Mouse (Mus musculus) kidney, postnatal 0 days (tissue): ENCODE measurements at regions not wholly inside any gene's neighbourhood (a gene's known extent, or its start where the extent isn't known, plus 50 kb on each side); places are given as distances from the start of the nearest gene placed in this dataset.

Source experiments
- ATAC-seq: fragments of 200-750 bp; cut with Nextera tagmentation; replicated peaks from 2 replicates; pipeline ENCODE4 v1.8.0; 2017; ENCODE audit warnings: low read depth, moderate number of reproducible peaks, moderate TSS enrichment, moderate library complexity; ENCODE audit not compliant: low FRiP score
- DNase-seq: peaks from one replicate; pipeline ENCODE4 v3.0.0-alpha.2; 2016; ENCODE audit warnings: low spot score
- H3K27ac ChIP-seq: fragments of 300-500 bp; sonication (generic); 2 replicates; pipeline ENCODE4 v1.5.1; 2014; ENCODE audit warnings: mild to moderate bottlenecking
- H3K27me3 ChIP-seq: fragments of 300-500 bp; sonication (generic); 2 replicates; pipeline ENCODE4 v1.6.1; 2014; ENCODE audit warnings: low read length, mixed read lengths; ENCODE audit not compliant: insufficient read depth
- H3K36me3 ChIP-seq: fragments of 300-500 bp; sonication (generic); 2 replicates; pipeline ENCODE4 v1.6.1; 2014; ENCODE audit warnings: low read length, mixed read lengths; ENCODE audit not compliant: insufficient read depth
- H3K4me1 ChIP-seq: fragments of 300-500 bp; sonication (generic); replicated peaks from 2 replicates; pipeline ENCODE4 v1.6.1; 2014; ENCODE audit warnings: antibody characterized with exemption, low read length, mixed read lengths; ENCODE audit not compliant: insufficient read depth
- H3K4me2 ChIP-seq: fragments of 300-500 bp; sonication (generic); 2 replicates; pipeline ENCODE4 v1.6.1; 2014; ENCODE audit warnings: mild to moderate bottlenecking, low read length, moderate library complexity, mixed read lengths
- H3K4me3 ChIP-seq: fragments of 300-500 bp; sonication (generic); replicated peaks from 2 replicates; pipeline ENCODE4 v1.5.1; 2014; ENCODE audit warnings: low read depth, low read length
- H3K9ac ChIP-seq: fragments of 300-500 bp; sonication (generic); 2 replicates; pipeline ENCODE4 v1.6.1; 2014; ENCODE audit warnings: low read depth, low read length
- H3K9me3 ChIP-seq: fragments of 300-500 bp; sonication (generic); replicated peaks from 2 replicates; pipeline ENCODE4 v1.6.1; 2016; ENCODE audit warnings: low read length, inconsistent platforms, mixed read lengths
- CTCF ChIP-seq: IDR thresholded peaks from 2 replicates; pipeline ENCODE4 v1.5.1; 2016; ENCODE audit warnings: antibody characterized with exemption, low read depth, mild to moderate bottlenecking, moderate library complexity
- WGBS: fragments of 180-500 bp; shearing (Covaris S2); extraction: QIAGEN DNeasy Blood & Tissue Kit; methylation state at CpG from one replicate; pipeline ENCODE4 v1.1.7; 2014; 5-methylcytosine and 5-hydroxymethylcytosine counted together

- WGBS = 20% methylated on average over 15 of the region's 15 CpGs
- no peak for TF ChIP-seq CTCF
- Histone ChIP-seq H3K9me3 (no peaks in the 10 kb centered on the region), H3K27me3 (no peaks in the 10 kb centered on the region), H3K9ac (no peak overlapping the region), H3K36me3 (no peaks in the 10 kb centered on the region), H3K4me2 (no peak overlapping the region), H3K4me3 (no peak overlapping the region), H3K4me1 (peaks cover 15% of the 10 kb centered on the region; the same call in 1 of the 2 replicates), H3K27ac (peak overlapping the region; percentile 38; the same call in 1 of the 2 replicates)
- ATAC-seq (peak; percentile 84), DNase-seq (peak; percentile 75)
Measured at GRCm38 (mm10) chr13:51328131-51328970, 80.1 kb upstream of the S1pr3 start.

DNA sequence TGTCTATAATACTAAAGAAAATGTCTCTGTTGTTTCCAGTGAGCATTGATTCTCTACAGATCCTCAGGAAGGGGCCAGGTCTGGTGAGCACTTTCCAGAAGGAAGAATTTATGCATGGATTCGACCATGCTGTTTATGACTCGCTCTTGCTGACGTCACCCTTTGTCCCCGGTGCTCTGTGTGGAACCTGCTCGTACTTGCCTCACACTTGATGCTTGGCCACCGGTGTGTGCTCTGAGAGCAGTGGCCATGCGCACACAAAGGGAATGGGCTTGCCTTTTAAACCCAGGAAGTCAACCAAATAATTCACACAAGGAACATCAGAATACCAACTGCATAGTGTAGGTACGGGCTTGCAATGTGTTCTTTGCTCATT is 79.5 kb upstream of the S1pr3 start:
- no peaks in the 10 kb centered on the region for H3K9me3 ChIP-seq
- no peak for DNase-seq
- no peak overlapping the region for H3K4me3 ChIP-seq
- H3K4me1 ChIP-seq = peaks cover 15% of the 10 kb centered on the region; the same call in 1 of the 2 replicates
- no peak overlapping the region for H3K27ac ChIP-seq
- ATAC-seq = peak; percentile 40; the same call in 1 of the 2 replicates
- no peak overlapping the region for H3K4me2 ChIP-seq
- H3K36me3 ChIP-seq = no peaks in the 10 kb centered on the region
- no peak for TF ChIP-seq CTCF
- no peak overlapping the region for H3K9ac ChIP-seq
- H3K27me3 ChIP-seq = no peaks in the 10 kb centered on the region
- whole genome bisulfite sequencing = 34% methylated on average over 8 of the region's 8 CpGs

- H3K9me3 ChIP-seq = no peaks in the 10 kb centered on the region
- H3K27me3 ChIP-seq = no peaks in the 10 kb centered on the region
- no peak for ATAC-seq
- no peak overlapping the region for H3K4me2 ChIP-seq
- no peaks in the 10 kb centered on the region for H3K36me3 ChIP-seq
- H3K4me1 ChIP-seq = peaks cover 15% of the 10 kb centered on the region; the same call in 1 of the 2 replicates
- H3K4me3 ChIP-seq = no peak overlapping the region
- DNase-seq = peak; percentile 49
- H3K27ac ChIP-seq = no peak overlapping the region
- no peak for TF ChIP-seq CTCF
- H3K9ac ChIP-seq = no peak overlapping the region
Measured at GRCm38 (mm10) chr13:51329717-51330116, 78.7 kb upstream of the S1pr3 start.

- no peaks in the 10 kb centered on the region for H3K9me3 ChIP-seq
- H3K4me1 ChIP-seq = peaks cover 10% of the 10 kb centered on the region; the same call in 1 of the 2 replicates
- ATAC-seq = no peak
- no peak overlapping the region for H3K4me2 ChIP-seq
- TF ChIP-seq CTCF = no peak
- H3K27ac ChIP-seq = no peak overlapping the region
- H3K36me3 ChIP-seq = no peaks in the 10 kb centered on the region
- WGBS = 71% methylated on average over 7 of the region's 7 CpGs
- H3K4me3 ChIP-seq = no peak overlapping the region
- H3K27me3 ChIP-seq = no peaks in the 10 kb centered on the region
- H3K9ac ChIP-seq = no peak overlapping the region
- DNase-seq = no peak
Measured at GRCm38 (mm10) chr13:51332271-51332670, 76.2 kb upstream of the S1pr3 start.

DNA sequence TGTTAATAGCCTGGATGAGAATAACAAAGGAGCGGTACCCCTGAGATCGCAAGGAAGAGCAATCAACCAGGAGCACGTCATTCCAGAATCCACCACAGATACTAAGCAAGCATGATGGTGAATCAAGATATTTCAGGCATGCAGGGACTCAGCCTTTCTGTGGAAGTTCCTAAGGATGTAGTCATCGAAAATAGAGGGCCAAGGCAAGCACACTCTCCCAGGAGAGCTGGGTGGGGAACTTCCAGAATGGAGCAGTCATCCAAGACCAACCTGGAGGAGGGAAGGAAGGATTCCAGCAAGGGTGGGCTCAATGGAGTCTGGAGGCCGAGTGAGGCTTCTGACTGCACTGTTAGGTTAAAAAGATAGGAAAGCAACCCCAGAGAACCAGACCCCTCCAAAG is 75.0 kb upstream of the S1pr3 start:
- no peak overlapping the region for H3K4me2 ChIP-seq
- no peak for TF ChIP-seq CTCF
- ATAC-seq (no peak), DNase-seq (no peak)
- H3K9me3 ChIP-seq = no peaks in the 10 kb centered on the region
- no peaks in the 10 kb centered on the region for H3K27me3 ChIP-seq
- no peaks in the 10 kb centered on the region for H3K36me3 ChIP-seq
- WGBS = 74% methylated on average over 5 of the region's 5 CpGs
- peaks cover 4% of the 10 kb centered on the region; the same call in 1 of the 2 replicates for H3K4me1 ChIP-seq
- H3K4me3 ChIP-seq = no peak overlapping the region
- H3K27ac ChIP-seq = no peak overlapping the region
- H3K9ac ChIP-seq = no peak overlapping the region

DNA sequence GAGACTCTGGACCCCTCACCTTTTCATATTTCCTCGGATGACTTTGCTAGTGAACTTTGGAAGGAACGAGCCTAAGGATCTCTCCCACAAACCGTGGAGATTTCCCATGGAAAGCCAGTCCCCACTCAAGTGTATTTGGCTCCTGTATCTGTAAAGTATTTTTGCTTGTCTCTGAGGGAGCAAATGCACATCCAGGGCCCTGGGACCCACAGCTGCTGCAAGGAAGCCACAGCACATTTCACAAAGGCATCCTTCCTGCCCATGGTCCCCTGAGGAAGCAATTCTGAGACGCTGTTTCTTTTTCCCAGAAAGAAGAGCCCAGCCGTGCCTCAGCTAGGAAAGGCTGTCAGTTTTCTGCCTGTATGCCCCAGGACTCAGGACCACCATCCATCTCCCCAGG is 71.7 kb upstream of the S1pr3 start:
- no peaks in the 10 kb centered on the region for H3K27me3 ChIP-seq
- H3K4me2 ChIP-seq = no peak overlapping the region
- H3K36me3 ChIP-seq = no peaks in the 10 kb centered on the region
- H3K9me3 ChIP-seq = no peaks in the 10 kb centered on the region
- H3K9ac ChIP-seq = no peak overlapping the region
- ATAC-seq = no peak
- H3K4me3 ChIP-seq = no peak overlapping the region
- no peak overlapping the region for H3K27ac ChIP-seq
- 62% methylated on average over 5 of the region's 5 CpGs for WGBS
- H3K4me1 ChIP-seq = no peaks in the 10 kb centered on the region
- TF ChIP-seq CTCF = no peak
- no peak for DNase-seq
